Mouse (Mus musculus) G1E (cell line): ENCODE results near the gene Ufd1.

Source experiments
- CTCF ChIP-seq: IDR thresholded peaks from 2 replicates; pipeline ENCODE4 v1.5.1; 2012; ENCODE audit warnings: low read depth, low read length, inconsistent platforms, mixed read lengths
- GATA1 ChIP-seq: IDR thresholded peaks from 2 replicates; pipeline ENCODE4 v1.6.1; 2012; ENCODE audit warnings: borderline replicate concordance, low read length, inconsistent platforms, mixed read lengths
- GATA2 ChIP-seq: IDR thresholded peaks from 2 replicates; pipeline ENCODE4 v1.6.1; 2012; ENCODE audit warnings: low read depth, low read length, inconsistent platforms, borderline replicate concordance

GRCm38 (mm10) chr16:18884044-18884443 is 72.5 kb downstream of the Ufd1 start:
- TF ChIP-seq CTCF (no peak), GATA2 (no peak), GATA1 (no peak)
